Mouse (Mus musculus) hindbrain, embryonic 16.5 days (tissue): ENCODE results near the gene Rnf24. TPM values are rescaled to one million over a fixed set of nuclear protein-coding genes. Genes with fewer than 3 reads are reported as not detected.

Experiments
- ATAC-seq: fragments of 200-750 bp; cut with Nextera tagmentation; 2 replicates; pipeline ENCODE4 v1.8.0; 2017; ENCODE audit warnings: moderate TSS enrichment, moderate library complexity
- H3K27ac ChIP-seq: fragments of 300-500 bp; sonication (generic); 2 replicates; pipeline ENCODE4 v1.5.1; 2014; ENCODE audit warnings: low read depth, mild to moderate bottlenecking, control low read depth, low read length, moderate library complexity
- H3K27me3 ChIP-seq: fragments of 300-500 bp; sonication (generic); replicated peaks from 2 replicates; pipeline ENCODE4 v1.6.1; 2014; ENCODE audit warnings: low read length; ENCODE audit not compliant: control insufficient read depth, insufficient read depth
- H3K36me3 ChIP-seq: fragments of 300-500 bp; sonication (generic); 2 replicates; pipeline ENCODE4 v1.6.1; 2014; ENCODE audit warnings: mild to moderate bottlenecking, low read length, moderate library complexity, mixed read lengths; ENCODE audit not compliant: control insufficient read depth, insufficient read depth
- H3K4me1 ChIP-seq: fragments of 300-500 bp; sonication (generic); 2 replicates; pipeline ENCODE4 v1.6.1; 2014; ENCODE audit warnings: low read depth, low read length; ENCODE audit not compliant: control insufficient read depth, insufficient read depth
- H3K4me2 ChIP-seq: fragments of 300-500 bp; sonication (generic); 2 replicates; pipeline ENCODE4 v1.6.1; 2014; ENCODE audit warnings: mild to moderate bottlenecking, low read length, control low read depth, moderate library complexity
- H3K4me3 ChIP-seq: fragments of 300-500 bp; sonication (generic); 2 replicates; pipeline ENCODE4 v1.5.1; 2014; ENCODE audit warnings: mild to moderate bottlenecking, low read length, control low read depth, moderate library complexity
- H3K9ac ChIP-seq: fragments of 300-500 bp; sonication (generic); 2 replicates; pipeline ENCODE4 v1.6.1; 2014; ENCODE audit warnings: low read depth, mild to moderate bottlenecking, control low read depth, low read length, moderate library complexity
- H3K9me3 ChIP-seq: fragments of 300-500 bp; sonication (generic); 2 replicates; pipeline ENCODE4 v1.6.1; 2014; ENCODE audit warnings: mild to moderate bottlenecking, low read length, moderate library complexity; ENCODE audit not compliant: control insufficient read depth
- WGBS: fragments of 180-500 bp; shearing (Covaris S2); extraction: QIAGEN DNeasy Blood & Tissue Kit; methylation state at CpG from one replicate; pipeline ENCODE4 v1.1.7; 2014; 5-methylcytosine and 5-hydroxymethylcytosine counted together
- polyA plus RNA-seq: library from polyadenylated mRNA; unstranded; fragments of >200 nt; fragmentation: Nextera tagmentation; extraction: Ambion mirVana; gene quantifications from 2 replicates; pipeline ENCODE4 v1.2.1, GENCODE M21; 2015

Gene Rnf24
- polyA plus RNA-seq, 1 experiment from 2014 or later: 13.5 TPM

DNA sequence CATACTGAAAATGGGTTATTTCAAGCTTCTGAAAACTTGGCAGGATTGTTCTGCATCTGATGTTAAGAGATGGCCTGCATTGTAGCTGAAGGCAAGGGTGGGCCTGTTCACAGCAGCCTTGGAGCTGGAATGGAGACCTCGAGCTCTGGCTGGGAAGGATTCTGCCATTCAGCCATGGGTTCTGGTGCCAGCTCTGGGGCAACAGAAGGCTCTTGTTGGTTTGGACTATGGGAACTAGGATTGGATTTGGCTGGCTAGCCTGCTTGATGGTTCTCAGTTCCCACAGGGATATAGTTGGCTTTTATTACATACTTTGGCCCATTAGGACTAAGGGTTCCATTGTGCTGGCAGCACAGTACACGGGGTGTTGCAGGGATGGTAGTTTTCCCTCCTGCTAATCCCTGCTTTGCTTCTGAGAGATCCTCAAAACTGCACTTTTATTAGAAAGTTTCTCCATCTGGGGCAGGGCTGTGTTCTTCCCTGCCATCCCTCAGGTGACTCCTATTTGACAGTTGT lies 55.9 kb downstream of the Rnf24 start:
- no peak overlapping the region for H3K4me2 ChIP-seq
- H3K4me3 ChIP-seq: no peak overlapping the region
- H3K36me3 ChIP-seq: peaks cover 29% of the 10 kb centered on the region
- no peaks in the 10 kb centered on the region for H3K27me3 ChIP-seq
- no peak overlapping the region for H3K9ac ChIP-seq
- H3K9me3 ChIP-seq: no peaks in the 10 kb centered on the region
- no peak overlapping the region for H3K27ac ChIP-seq
- no peak; the same call in 1 of the 2 replicates for ATAC-seq
- 83% methylated on average over 2 of the region's 2 CpGs for WGBS
- H3K4me1 ChIP-seq: no peaks in the 10 kb centered on the region

DNA sequence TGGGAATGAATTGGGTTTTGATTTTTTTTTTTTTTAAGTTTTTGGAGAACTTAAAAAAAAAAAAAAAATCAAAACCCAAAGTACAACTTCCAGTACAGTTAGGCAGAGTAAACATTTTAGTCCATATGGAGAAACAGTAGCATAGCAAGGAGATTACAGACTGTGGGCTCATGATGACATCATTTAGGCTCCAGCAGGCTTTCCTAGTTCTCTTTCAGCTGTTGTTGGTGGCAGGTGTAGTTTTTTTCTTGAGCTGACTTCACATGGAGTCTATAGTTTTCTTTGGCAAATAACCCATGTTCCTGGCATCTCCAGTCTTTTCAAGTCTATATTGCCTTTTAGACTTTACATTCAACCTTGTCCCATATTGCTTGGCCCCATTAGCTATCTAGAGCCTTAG lies 62.0 kb downstream of the Rnf24 start:
- H3K4me1 ChIP-seq: no peaks in the 10 kb centered on the region
- ATAC-seq: no peak
- H3K9me3 ChIP-seq: no peaks in the 10 kb centered on the region
- H3K4me3 ChIP-seq: no peak overlapping the region
- H3K9ac ChIP-seq: no peak overlapping the region
- no peaks in the 10 kb centered on the region for H3K27me3 ChIP-seq
- peaks cover 24% of the 10 kb centered on the region for H3K36me3 ChIP-seq
- H3K27ac ChIP-seq: no peak overlapping the region
- no peak overlapping the region for H3K4me2 ChIP-seq

GRCm38 (mm10) chr2:131286276-131286675 lies 66.4 kb downstream of the Rnf24 start:
- no peaks in the 10 kb centered on the region for H3K27me3 ChIP-seq
- no peak for ATAC-seq
- H3K9ac ChIP-seq: no peak overlapping the region
- no peak overlapping the region for H3K4me3 ChIP-seq
- H3K4me2 ChIP-seq: no peak overlapping the region
- peaks cover 8% of the 10 kb centered on the region for H3K36me3 ChIP-seq
- 73% methylated on average over 1 of the region's 1 CpGs for WGBS
- H3K9me3 ChIP-seq: no peaks in the 10 kb centered on the region
- H3K27ac ChIP-seq: no peak overlapping the region
- H3K4me1 ChIP-seq: no peaks in the 10 kb centered on the region

- Histone ChIP-seq H3K27me3 (no peaks in the 10 kb centered on the region), H3K9me3 (no peaks in the 10 kb centered on the region), H3K27ac (no peak overlapping the region), H3K4me1 (no peaks in the 10 kb centered on the region), H3K36me3 (peaks cover 9% of the 10 kb centered on the region), H3K4me3 (no peak overlapping the region), H3K4me2 (no peak overlapping the region), H3K9ac (no peak overlapping the region)
- ATAC-seq: no peak
- 100% methylated on average over 1 of the region's 1 CpGs for WGBS
Measured at GRCm38 (mm10) chr2:131281596-131281995, 71.1 kb downstream of the Rnf24 start.

DNA sequence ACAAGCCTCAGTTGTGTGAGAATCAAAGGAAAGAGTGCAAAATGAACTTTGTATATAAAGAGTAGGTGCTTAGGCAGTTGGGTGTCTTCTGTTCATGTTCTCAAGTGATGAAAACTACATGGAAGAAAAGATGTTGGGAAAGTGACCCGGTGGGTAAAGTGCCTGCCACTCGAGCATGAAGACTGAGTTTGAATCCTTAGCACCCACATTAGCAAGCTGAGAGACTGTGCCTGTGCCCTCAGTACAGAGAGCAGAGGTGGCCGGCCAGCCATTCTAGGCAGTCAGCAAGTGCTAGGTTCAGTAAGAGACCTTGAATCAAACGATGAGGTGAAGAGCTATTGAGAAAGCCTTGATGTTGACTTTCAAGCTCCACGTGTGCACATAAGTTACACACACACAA lies 76.0 kb downstream of the Rnf24 start:
- no peak overlapping the region for H3K9ac ChIP-seq
- H3K4me1 ChIP-seq: no peaks in the 10 kb centered on the region
- no peak overlapping the region for H3K4me2 ChIP-seq
- H3K9me3 ChIP-seq: no peaks in the 10 kb centered on the region
- no peak for ATAC-seq
- WGBS: 89% methylated on average over 5 of the region's 5 CpGs
- peaks cover 19% of the 10 kb centered on the region for H3K36me3 ChIP-seq
- no peak overlapping the region for H3K27ac ChIP-seq
- no peaks in the 10 kb centered on the region for H3K27me3 ChIP-seq
- H3K4me3 ChIP-seq: no peak overlapping the region

- peaks cover 19% of the 10 kb centered on the region for H3K36me3 ChIP-seq
- H3K9me3 ChIP-seq: no peaks in the 10 kb centered on the region
- H3K9ac ChIP-seq: no peak overlapping the region
- no peak overlapping the region for H3K27ac ChIP-seq
- ATAC-seq: no peak
- no peaks in the 10 kb centered on the region for H3K27me3 ChIP-seq
- WGBS: 94% methylated on average over 3 of the region's 3 CpGs
- H3K4me1 ChIP-seq: no peaks in the 10 kb centered on the region
- H3K4me2 ChIP-seq: no peak overlapping the region
- H3K4me3 ChIP-seq: no peak overlapping the region
Measured at GRCm38 (mm10) chr2:131275493-131275892, 77.2 kb downstream of the Rnf24 start.

DNA sequence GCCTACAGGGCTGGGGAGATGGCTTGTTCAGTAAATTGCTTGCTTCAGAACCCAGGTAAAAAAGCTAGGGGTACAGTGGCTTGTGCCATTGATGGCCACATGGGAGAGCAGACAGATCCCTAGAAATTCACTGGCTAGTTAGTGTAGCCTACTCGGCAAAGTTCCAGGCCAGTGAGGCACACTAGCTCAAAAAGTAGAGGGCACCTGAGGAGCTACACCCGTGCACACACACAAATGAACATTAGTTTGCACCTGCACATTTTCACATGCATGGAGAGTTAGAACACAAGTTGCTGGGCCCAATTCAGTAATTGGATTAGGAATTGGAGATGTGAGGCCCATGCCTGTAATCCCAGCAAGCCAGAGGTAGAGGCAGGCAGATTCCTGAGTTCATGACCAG lies 87.6 kb downstream of the Rnf24 start:
- no peak overlapping the region for H3K9ac ChIP-seq
- 80% methylated on average over 2 of the region's 2 CpGs for WGBS
- ATAC-seq: no peak

DNA sequence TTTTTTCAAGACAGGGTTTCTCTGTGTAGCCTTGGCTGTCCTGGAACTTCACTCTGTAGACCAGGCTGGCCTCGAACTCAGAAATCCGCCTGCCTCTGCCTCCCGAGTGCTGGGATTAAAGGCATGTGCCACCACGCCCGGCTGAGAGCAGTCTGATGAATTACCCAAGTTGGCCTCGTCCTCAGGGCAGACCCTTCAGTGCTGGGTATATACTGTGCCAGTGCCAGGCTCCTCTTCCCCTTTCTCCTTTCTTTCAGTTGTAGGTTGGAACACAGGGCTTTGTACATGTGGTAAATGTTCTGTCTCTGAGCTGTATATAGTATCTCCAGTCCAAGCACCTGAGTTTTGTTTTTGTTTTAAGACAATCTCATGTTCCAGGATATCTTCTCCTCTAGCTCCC lies 88.7 kb downstream of the Rnf24 start:
- 80% methylated on average over 6 of the region's 6 CpGs for WGBS
- H3K4me3 ChIP-seq: no peak overlapping the region
- H3K9ac ChIP-seq: no peak overlapping the region

More for the DNA sequence above, 87.6 kb downstream of the Rnf24 start:
- no peak overlapping the region for H3K27ac ChIP-seq
- no peaks in the 10 kb centered on the region for H3K36me3 ChIP-seq
- no peaks in the 10 kb centered on the region for H3K27me3 ChIP-seq
- H3K9me3 ChIP-seq: no peaks in the 10 kb centered on the region
- peaks cover 12% of the 10 kb centered on the region for H3K4me1 ChIP-seq
- no peak overlapping the region for H3K4me3 ChIP-seq
- H3K4me2 ChIP-seq: no peak overlapping the region

DNA sequence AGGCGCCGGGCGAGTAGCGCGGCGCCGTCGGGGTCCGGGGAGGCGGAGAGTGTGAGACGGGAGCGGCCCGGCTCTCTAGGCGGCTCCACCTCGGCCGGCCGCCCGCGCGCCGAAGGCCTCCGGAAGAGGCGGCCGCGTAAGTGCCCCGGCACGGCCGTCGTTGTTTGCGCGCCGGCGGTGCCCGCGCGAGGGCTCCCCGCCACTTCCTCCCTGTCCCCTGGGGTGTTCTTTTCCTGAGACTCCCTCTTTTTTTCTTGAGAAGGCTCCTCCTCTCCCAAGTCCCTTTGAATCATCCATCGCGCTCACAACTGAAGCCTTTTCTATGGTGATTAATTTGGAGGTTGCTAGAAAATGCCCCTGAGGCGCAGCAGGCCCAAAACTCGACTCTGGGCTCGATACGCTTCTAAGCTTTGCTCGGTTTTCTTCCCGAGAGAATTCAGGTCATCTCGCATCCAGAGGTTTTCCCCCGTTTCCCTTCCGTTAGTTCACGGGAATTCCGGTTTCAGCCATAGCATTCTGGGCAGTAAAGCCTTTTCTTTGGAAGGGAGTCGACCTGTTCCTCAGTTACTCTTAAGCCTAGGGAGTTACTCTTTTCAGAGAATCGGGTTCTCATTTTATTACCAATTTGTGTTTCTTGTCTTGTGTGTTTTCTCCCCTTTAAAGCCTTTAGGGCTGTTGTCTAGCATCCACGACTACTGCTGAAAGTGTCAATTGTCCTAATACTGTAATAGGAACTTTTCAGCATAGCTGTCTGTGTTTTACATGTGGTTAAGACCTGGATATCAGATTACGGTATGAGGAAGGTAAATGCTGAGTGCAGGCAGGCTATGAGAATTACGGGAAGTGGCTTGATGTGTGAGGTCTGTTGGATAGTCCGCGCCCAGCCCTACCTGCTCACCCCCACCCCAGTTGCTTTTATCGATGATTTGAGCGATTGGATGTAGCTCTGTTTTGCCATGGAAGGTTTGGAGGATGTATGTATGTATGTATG lies 89.7 kb downstream of the Rnf24 start:
- peak; percentile 69 for ATAC-seq
- H3K4me1 ChIP-seq: peaks cover 12% of the 10 kb centered on the region
- peak overlapping the region; percentile 94 for H3K4me3 ChIP-seq
- H3K27me3 ChIP-seq: no peaks in the 10 kb centered on the region
- H3K27ac ChIP-seq: peak overlapping the region; percentile 99
- WGBS: under 1% methylated on average over 45 of the region's 59 CpGs
- no peaks in the 10 kb centered on the region for H3K36me3 ChIP-seq
- H3K4me2 ChIP-seq: peak overlapping the region; percentile 92
- peak overlapping the region; percentile 99 for H3K9ac ChIP-seq
- H3K9me3 ChIP-seq: no peaks in the 10 kb centered on the region

More for the DNA sequence above, 88.7 kb downstream of the Rnf24 start:
- no peaks in the 10 kb centered on the region for H3K27me3 ChIP-seq
- no peaks in the 10 kb centered on the region for H3K9me3 ChIP-seq
- no peaks in the 10 kb centered on the region for H3K36me3 ChIP-seq
- H3K27ac ChIP-seq: no peak overlapping the region
- peaks cover 12% of the 10 kb centered on the region for H3K4me1 ChIP-seq
- ATAC-seq: no peak
- peak overlapping the region; percentile 92 for H3K4me2 ChIP-seq
